Mouse (Mus musculus): ENCODE measurements around the gene Unc93a2.
"Not testable (repeated sequence)": the region's sequence is repeated elsewhere in the genome, so short reads cannot be mapped to it uniquely, and the experiment has no call there.

Unc93a2 gene

GRCm38 (mm10) chr17:7371879-7372278 is 13.4 kb downstream of the Unc93a2 start, which contains the start of gene Gm49630:
Gm49630 (minus strand) TSS chr17:7371979.
- DNase-seq (ENCODE audit: low read depth), result not testable (repeated sequence)

GRCm38 (mm10) chr17:7369401-7369800 is 15.9 kb downstream of the Unc93a2 start:
- DNase-seq (ENCODE audit: low read depth), result not testable (repeated sequence)

GRCm38 (mm10) chr17:7366676-7367374 is 18.4 kb downstream of the Unc93a2 start:
- DNase-seq (ENCODE audit: low read depth), result not testable (repeated sequence)

GRCm38 (mm10) chr17:7366265-7366664 is 19.0 kb downstream of the Unc93a2 start:
- not testable (repeated sequence) for DNase-seq (ENCODE audit: low read depth)

- DNase-seq (ENCODE audit: low read depth), result not testable (repeated sequence)
Observed at GRCm38 (mm10) chr17:7365615-7366014, 19.6 kb downstream of the Unc93a2 start.

- DNase-seq (ENCODE audit: low read depth), result not testable (repeated sequence)
Observed at GRCm38 (mm10) chr17:7360749-7361465, 24.4 kb downstream of the Unc93a2 start.

GRCm38 (mm10) chr17:7359806-7360205 is 25.5 kb downstream of the Unc93a2 start:
- not testable (repeated sequence) for DNase-seq (ENCODE audit: low read depth)

GRCm38 (mm10) chr17:7352596-7352995 is 32.7 kb downstream of the Unc93a2 start, which contains the start of gene Ttll2:
Ttll2 (minus strand) TSS chr17:7352696.
- not testable (repeated sequence) for DNase-seq (ENCODE audit: low read depth)

GRCm38 (mm10) chr17:7348765-7349164 is 36.5 kb downstream of the Unc93a2 start:
- DNase-seq (ENCODE audit: low read depth), result not testable (repeated sequence)

GRCm38 (mm10) chr17:7337381-7337780 is 47.9 kb downstream of the Unc93a2 start:
- not testable (repeated sequence) for DNase-seq (ENCODE audit: low read depth)

- not testable (repeated sequence) for DNase-seq (ENCODE audit: low read depth)
Observed at GRCm38 (mm10) chr17:7332745-7333144, 52.5 kb downstream of the Unc93a2 start.

- not testable (repeated sequence) for DNase-seq (ENCODE audit: low read depth)
Observed at GRCm38 (mm10) chr17:7326415-7326814, 58.8 kb downstream of the Unc93a2 start.

- not testable (repeated sequence) for DNase-seq (ENCODE audit: low read depth)
Observed at GRCm38 (mm10) chr17:7324346-7324745, 60.9 kb downstream of the Unc93a2 start, which contains the start of gene Tcp10a. Tcp10a (plus strand) TSS chr17:7324646.

- not testable (repeated sequence) for DNase-seq (ENCODE audit: low read depth)
Observed at GRCm38 (mm10) chr17:7319789-7320188, 65.5 kb downstream of the Unc93a2 start.

- not testable (repeated sequence) for DNase-seq (ENCODE audit: low read depth)
Observed at GRCm38 (mm10) chr17:7315693-7316382, 69.4 kb downstream of the Unc93a2 start.
